8 mouse cellular contexts compared by ENCODE assay signal in the genomic region with DNA sequence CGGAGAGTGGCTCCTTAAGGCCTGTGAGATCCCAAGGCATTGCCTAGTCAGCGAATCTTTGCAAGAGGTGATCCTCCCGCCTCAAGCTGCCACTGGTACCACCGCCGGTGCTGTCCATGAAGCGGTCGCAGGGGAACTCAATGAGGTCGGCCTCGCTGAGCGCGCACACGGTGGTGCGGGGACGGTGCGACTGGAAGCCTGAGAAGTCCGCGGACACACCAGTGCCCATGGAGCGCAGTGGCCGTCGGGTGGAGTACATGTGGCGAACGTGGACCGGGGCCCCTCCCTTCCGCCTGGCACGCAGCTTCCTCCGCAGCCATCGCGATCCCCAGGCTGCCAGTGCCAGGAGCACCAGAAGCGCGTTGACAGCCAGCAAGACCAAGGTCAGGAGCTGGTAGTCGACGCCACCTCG. TPM values are rescaled to one million over a fixed set of nuclear protein-coding genes. Genes with fewer than 3 reads are reported as not detected.
DNase-seq lines count a peak whose midpoint lies in the region; ATAC-seq lines count a peak whose summit lies in the region.

No protein-coding gene starts in this region.

- ATAC-seq in common myeloid progenitor, adult 5-6 weeks (replicated peaks; ENCODE audit: low read depth, poor library complexity, severe bottlenecking), result peak; percentile 33; the same call in 1 of the 2 replicates
- no peak for ATAC-seq in heart, embryonic 16.5 days (replicated peaks; ENCODE audit: extremely low read depth, insufficient read depth, low FRiP score)
- no peak for ATAC-seq in limb, embryonic 15.5 days (ENCODE audit: insufficient number of reproducible peaks, low FRiP score, low TSS enrichment, low read depth)
- no peak for ATAC-seq in midbrain, embryonic 16.5 days
- ATAC-seq in CD4-positive, CD25-positive, alpha-beta regulatory T cell, adult 4 months, result no peak
- no peak for ATAC-seq in erythroid progenitor cell, adult 5-6 weeks (replicated peaks; ENCODE audit: low FRiP score, poor library complexity, severe bottlenecking)

- H3K4me3 ChIP-seq in heart, embryonic 16.5 days (ENCODE audit: low read length), result peak overlapping the region; percentile 65
- peak overlapping the region; percentile 62 for H3K4me3 ChIP-seq in limb, embryonic 15.5 days
- H3K4me3 ChIP-seq in midbrain, embryonic 16.5 days (ENCODE audit: low read depth, low read length), result peak overlapping the region; percentile 45

- peaks cover 19% of the 10 kb centered on the region for H3K4me1 ChIP-seq in heart, embryonic 16.5 days (ENCODE audit: control insufficient read depth, insufficient read depth, low read length)
- H3K4me1 ChIP-seq in limb, embryonic 15.5 days, result peaks cover 52% of the 10 kb centered on the region
- peaks cover 28% of the 10 kb centered on the region for H3K4me1 ChIP-seq in midbrain, embryonic 16.5 days (ENCODE audit: control insufficient read depth, insufficient read depth, low read length)

- H3K27me3 ChIP-seq in heart, embryonic 16.5 days (ENCODE audit: control insufficient read depth, insufficient read depth, low read length), result peaks cover 43% of the 10 kb centered on the region
- H3K27me3 ChIP-seq in limb, embryonic 15.5 days, result peaks cover 18% of the 10 kb centered on the region; the same call in 1 of the 2 replicates
- H3K27me3 ChIP-seq in midbrain, embryonic 16.5 days (ENCODE audit: control insufficient read depth, insufficient read depth, low read depth, low read length), result peaks cover 22% of the 10 kb centered on the region

- no peaks in the 10 kb centered on the region for H3K36me3 ChIP-seq in heart, embryonic 16.5 days (ENCODE audit: control insufficient read depth, insufficient read depth)
- no peaks in the 10 kb centered on the region for H3K36me3 ChIP-seq in limb, embryonic 15.5 days
- H3K36me3 ChIP-seq in midbrain, embryonic 16.5 days (ENCODE audit: control insufficient read depth, insufficient read depth, low read length), result no peaks in the 10 kb centered on the region

- no peak overlapping the region for H3K27ac ChIP-seq in heart, embryonic 16.5 days (ENCODE audit: low read length)
- peak overlapping the region; percentile 97 for H3K27ac ChIP-seq in limb, embryonic 15.5 days
- no peak overlapping the region for H3K27ac ChIP-seq in midbrain, embryonic 16.5 days (ENCODE audit: low read length)

- peak overlapping the region; percentile 92 for H3K4me2 ChIP-seq in heart, embryonic 16.5 days (ENCODE audit: low read depth, low read length)
- peak overlapping the region; percentile 92 for H3K4me2 ChIP-seq in limb, embryonic 15.5 days
- H3K4me2 ChIP-seq in midbrain, embryonic 16.5 days (ENCODE audit: low read length), result peak overlapping the region; percentile 83

- no peaks in the 10 kb centered on the region for H3K9me3 ChIP-seq in heart, embryonic 16.5 days (replicated peaks; ENCODE audit: control insufficient read depth, low read length)
- H3K9me3 ChIP-seq in limb, embryonic 15.5 days, result no peaks in the 10 kb centered on the region
- no peaks in the 10 kb centered on the region for H3K9me3 ChIP-seq in midbrain, embryonic 16.5 days (replicated peaks; ENCODE audit: control insufficient read depth, low read length, poor library complexity, severe bottlenecking)

- DNase-seq in adrenal gland, postnatal 25 days, result peak; percentile 25
- no peak for DNase-seq in adrenal gland, adult 8-10 months

- peak overlapping the region; percentile 20; the same call in 1 of the 2 replicates for H3K9ac ChIP-seq in heart, embryonic 16.5 days (ENCODE audit: low read length)
- H3K9ac ChIP-seq in limb, embryonic 15.5 days, result peak overlapping the region; percentile 72
- H3K9ac ChIP-seq in midbrain, embryonic 16.5 days (ENCODE audit: low read depth, low read length), result peak overlapping the region; percentile 60; the same call in 1 of the 2 replicates

- 18% methylated on average over 33 of the region's 33 CpGs for WGBS in heart, embryonic 16.5 days
- WGBS in limb, embryonic 15.5 days, result 13% methylated on average over 33 of the region's 33 CpGs
- WGBS in midbrain, embryonic 16.5 days, result 17% methylated on average over 33 of the region's 33 CpGs

RNA-seq across cellular contexts. Expression of a gene that starts 2.9 kb away (rescaled TPM):
- 6.3 and 8.1 TPM in 2 replicates for total RNA-seq in adrenal gland, postnatal 25 days (2021)
- total RNA-seq in adrenal gland, adult 8-10 months (2022), result 10 to 100 TPM in 1 of 4 experiments, 1 to 10 TPM in 3; 5.1 to 13.0 (median 8.1) TPM
- not detected in 2 replicates for total RNA-seq in common myeloid progenitor, adult 5-6 weeks (2017)
- 4.4 and 7.1 TPM in 2 replicates for polyA plus RNA-seq in heart, embryonic 16.5 days (2015; fragmentation: Nextera tagmentation; extraction: Ambion mirVana)
- 61.0 and 71.2 TPM in 2 replicates for polyA plus RNA-seq in limb, embryonic 15.5 days (2015; fragmentation: Nextera tagmentation; extraction: Ambion mirVana)
- 13.0 and 16.9 TPM in 2 replicates for polyA plus RNA-seq in midbrain, embryonic 16.5 days (2015; fragmentation: Nextera tagmentation; extraction: Ambion mirVana)
- polyA plus RNA-seq in CD4-positive, CD25-positive, alpha-beta regulatory T cell, adult 4 months (2017; shearing (Covaris generic)), result not detected
- total RNA-seq in erythroid progenitor cell, adult 5-6 weeks (2015; ENCODE audit: low replicate concordance), result not detected in 2 replicates
- not detected in 2 replicates for total RNA-seq in erythroid progenitor cell, adult 5-6 weeks (2017; ENCODE audit: low replicate concordance)

Comparison
In these comparisons a context has a peak if more than half of its experiments do, and no peak if none do; other contexts are left out.
1. H3K9ac ChIP-seq: peak in every context shown above with its lines; median percentile 72 in limb, embryonic 15.5 days; 60 in midbrain, embryonic 16.5 days; 20 in heart, embryonic 16.5 days.